Mouse (Mus musculus): Measurements from ENCODE around the gene Ube4a.

Ube4a gene

DNA sequence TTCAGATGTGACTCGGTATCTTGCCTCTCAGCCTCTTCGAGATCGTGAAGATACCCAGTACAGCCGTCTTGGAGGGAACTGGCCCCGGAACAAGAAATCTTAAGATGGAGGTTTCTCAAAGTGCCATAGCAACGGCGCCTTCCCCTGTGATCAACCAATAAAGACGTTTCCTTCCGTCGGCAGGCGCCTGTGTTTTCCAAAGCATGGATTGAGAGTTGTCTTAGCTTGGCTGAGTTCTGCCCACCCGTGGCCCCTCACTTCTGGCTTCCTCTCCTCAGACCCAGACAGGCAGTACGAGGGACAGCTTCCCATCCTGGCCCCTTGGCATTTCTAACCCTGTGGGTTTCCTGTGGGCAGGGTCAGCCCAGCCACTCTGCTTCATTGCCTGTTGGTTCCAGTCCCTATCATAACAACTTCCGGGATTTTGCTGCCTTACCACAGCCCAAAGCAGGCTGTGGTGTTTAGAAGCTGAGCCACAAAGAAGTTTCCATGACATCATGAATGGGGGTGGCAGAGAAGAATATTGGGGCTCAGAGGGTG is 20.9 kb upstream of the Ube4a start:
- CTCF ChIA-PET, result interaction anchor here in 1 of 4 experiments (0.7 kb wide), 1 partner anchor 148 kb away, joined by 3 read pairs; no protein-coding TSS in a partner anchor
- POLR2A ChIA-PET, result interaction anchor here in 3 of 4 experiments (0.6 to 0.7 kb wide), 3 partner anchors 56 to 1929 kb away, joined by 3 read pairs; no protein-coding TSS in a partner anchor

DNA sequence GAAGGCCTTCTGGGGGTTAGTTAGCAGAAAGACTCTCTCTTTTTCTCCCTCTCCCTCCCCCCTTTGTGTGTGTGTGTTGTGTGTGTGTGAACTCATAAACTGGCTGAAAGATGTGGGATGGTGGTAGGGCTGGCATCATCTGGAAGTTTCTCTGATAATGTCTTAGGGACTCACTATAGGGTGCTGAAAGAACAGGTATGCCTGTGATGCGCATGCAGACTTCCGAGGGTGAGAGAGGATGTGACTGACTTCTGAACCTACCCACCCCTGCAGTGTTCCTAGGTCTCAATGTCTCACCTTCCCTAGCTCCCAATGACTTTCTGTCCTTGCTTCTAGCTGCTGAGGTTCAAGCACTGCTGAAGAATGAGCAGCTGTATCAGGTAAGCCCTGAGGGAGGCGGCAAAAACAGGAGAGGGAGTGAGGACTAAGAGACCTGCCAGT is 20.3 kb upstream of the Ube4a start:
- POLR2A ChIA-PET, result interaction anchor here in 2 of 4 experiments (0.6 to 1.1 kb wide), 3 partner anchors 19 to 1929 kb away, joined by 3 to 6 read pairs (median 3); no protein-coding TSS in a partner anchor
- CTCF ChIA-PET, result interaction anchor here in 1 of 4 experiments (0.7 kb wide), 1 partner anchor 149 kb away, joined by 3 read pairs; no protein-coding TSS in a partner anchor

- ChIA-PET CTCF (interaction anchor here in 2 of 4 experiments (0.5 to 1.0 kb wide), 2 partner anchors 59 to 1985 kb away, joined by 3 read pairs; no protein-coding TSS in a partner anchor), POLR2A (interaction anchor here in 3 of 4 experiments (0.5 to 1.6 kb wide), 7 partner anchors 12 to 214 kb away, joined by 3 to 5 read pairs (median 3); partner anchors contain the start of gene Mpzl3 (in 1 of the 3))
Observed at GRCm38 (mm10) chr9:44983001-44983400, 17.6 kb upstream of the Ube4a start.

- CTCF ChIA-PET, result interaction anchor here in 2 of 4 experiments (0.5 to 1.0 kb wide), 2 partner anchors 59 to 1984 kb away, joined by 3 read pairs; no protein-coding TSS in a partner anchor
Observed at GRCm38 (mm10) chr9:44982531-44982930, 17.1 kb upstream of the Ube4a start.

DNA sequence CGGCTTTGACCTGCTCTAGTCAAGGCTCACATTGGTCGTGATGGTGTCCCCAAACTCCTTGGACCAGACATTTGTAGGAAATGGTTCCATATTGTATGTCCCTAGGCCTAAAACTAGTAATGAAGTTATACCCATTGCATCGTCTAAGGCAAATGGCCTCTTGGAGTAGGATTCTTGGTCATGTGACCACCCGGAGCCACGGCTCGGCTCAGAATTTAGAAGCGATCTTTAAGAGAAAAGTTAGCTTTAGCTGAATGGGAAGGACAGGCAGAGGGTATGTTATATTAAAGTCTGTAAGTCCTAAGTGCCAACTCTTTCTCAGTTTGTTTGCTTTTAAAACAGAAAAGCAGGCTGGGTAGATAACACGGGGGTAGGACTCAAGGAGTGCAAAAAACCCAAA is 16.7 kb upstream of the Ube4a start:
- CTCF ChIA-PET, result no interaction called here
- POLR2A ChIA-PET, result interaction anchor here in 2 of 4 experiments (0.8 to 1.3 kb wide), 4 partner anchors 17 to 213 kb away, joined by 3 to 4 read pairs (median 3); partner anchors contain the start of gene Mpzl3 (in 1 of the 2)

More at GRCm38 (mm10) chr9:44982531-44982930, 17.1 kb upstream of the Ube4a start:
- POLR2A ChIA-PET, result interaction anchor here in 3 of 4 experiments (0.5 to 1.6 kb wide), 7 partner anchors 12 to 213 kb away, joined by 3 to 5 read pairs (median 3); partner anchors contain the start of gene Mpzl3 (in 1 of the 3)

DNA sequence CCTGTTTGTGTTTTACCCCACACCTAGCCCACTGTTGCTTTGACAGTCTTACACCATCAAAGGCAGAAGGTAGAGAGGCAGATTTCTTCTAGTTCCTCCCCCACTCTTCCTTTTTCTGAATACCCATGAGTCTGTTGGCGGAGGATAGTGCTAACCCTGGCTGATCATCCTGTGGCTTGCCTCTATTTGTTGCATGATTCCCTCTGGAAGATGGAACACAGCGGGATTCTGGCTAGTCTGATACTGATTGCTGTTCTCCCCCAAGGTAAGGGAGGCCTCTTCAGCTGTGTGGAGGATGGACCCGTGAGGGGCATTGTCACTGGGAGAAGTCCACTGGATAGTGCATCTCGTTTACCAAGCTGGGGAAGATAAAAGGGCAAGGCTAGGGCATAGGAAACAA is 16.3 kb upstream of the Ube4a start, which contains the start of gene Cd3d:
Gene Cd3d (plus strand): TSS at position 111 of the 400 bp plus-strand sequence.
- ChIA-PET POLR2A (interaction anchor here in 2 of 4 experiments (0.9 to 1.0 kb wide), 2 partner anchors 10 to 18 kb away, joined by 3 read pairs; no protein-coding TSS in a partner anchor), CTCF (no interaction called here)

DNA sequence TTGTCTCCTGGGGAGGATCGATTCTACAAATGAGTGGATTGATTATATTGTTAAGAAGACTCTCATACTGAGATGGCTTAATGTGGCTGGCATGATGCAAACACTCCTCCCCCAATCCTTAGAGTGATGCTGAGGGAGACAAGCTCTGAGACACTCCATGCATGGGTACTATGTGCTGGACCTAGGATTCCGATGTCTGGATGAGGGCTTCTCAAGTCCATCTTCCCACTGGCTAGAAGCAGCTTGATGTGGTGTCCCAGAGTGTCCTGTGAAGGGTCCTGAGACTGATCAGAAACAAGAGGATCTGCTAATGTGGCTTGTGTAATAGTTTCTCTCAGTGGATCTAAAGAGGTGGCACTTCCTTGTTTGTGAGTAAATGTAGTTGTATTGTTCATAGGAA is 15.7 kb upstream of the Ube4a start:
- ChIA-PET CTCF (no interaction called here), POLR2A (interaction anchor here in 1 of 4 experiments (1.0 to 1.3 kb wide), 2 partner anchors 10 to 79 kb away, joined by 3 read pairs; no protein-coding TSS in a partner anchor)

- ChIA-PET POLR2A (interaction anchor here in 2 of 4 experiments (0.6 to 1.3 kb wide), 8 partner anchors 8 to 201 kb away, joined by 3 to 5 read pairs (median 3); partner anchors contain the start of gene Mpzl2 (in 1 of the 2)), CTCF (interaction anchor here in 2 of 4 experiments (0.6 to 1.1 kb wide), 2 partner anchors 9 to 42 kb away, joined by 3 read pairs; no protein-coding TSS in a partner anchor)
Observed at GRCm38 (mm10) chr9:44980242-44980641, 14.8 kb upstream of the Ube4a start, which contains the start of gene Cd3g. Gene Cd3g, minus strand, starts transcription at chr9:44980431.

- CTCF ChIA-PET, result interaction anchor here in 1 of 4 experiments (1.1 kb wide), 1 partner anchor 43 kb away, joined by 3 read pairs; no protein-coding TSS in a partner anchor
- POLR2A ChIA-PET, result interaction anchor here in 2 of 4 experiments (0.6 to 1.3 kb wide), 6 partner anchors 9 to 80 kb away, joined by 3 to 4 read pairs (median 3); partner anchors contain the start of gene Mpzl2 (in 1 of the 2)
Observed at GRCm38 (mm10) chr9:44979806-44980205, 14.4 kb upstream of the Ube4a start.

- POLR2A ChIA-PET, result no interaction called here
- CTCF ChIA-PET, result interaction anchor here in 1 of 4 experiments (0.7 kb wide), 1 partner anchor 11 kb away, joined by 3 read pairs; no protein-coding TSS in a partner anchor
Observed at GRCm38 (mm10) chr9:44977813-44978212, 12.4 kb upstream of the Ube4a start.

- POLR2A ChIA-PET, result interaction anchor here in 1 of 4 experiments (0.6 to 1.1 kb wide), 4 partner anchors 19 to 406 kb away, joined by 3 to 4 read pairs (median 3); no protein-coding TSS in a partner anchor
- CTCF ChIA-PET, result interaction anchor here in 3 of 4 experiments (0.6 to 1.2 kb wide), 9 partner anchors 14 to 1142 kb away, joined by 3 to 10 read pairs (median 4); no protein-coding TSS in a partner anchor
Observed at GRCm38 (mm10) chr9:44969450-44969849, 4.0 kb upstream of the Ube4a start.

GRCm38 (mm10) chr9:44967763-44968162 is 2.4 kb upstream of the Ube4a start:
- ChIA-PET CTCF (interaction anchor here in 2 of 4 experiments (0.5 to 1.5 kb wide), 6 partner anchors 30 to 201 kb away, joined by 3 to 11 read pairs (median 4); partner anchors contain the start of gene Arcn1 (in 1 of the 2)), POLR2A (interaction anchor here in 2 of 4 experiments (0.7 to 1.0 kb wide), 2 partner anchors 47 to 487 kb away, joined by 3 read pairs; no protein-coding TSS in a partner anchor)

- ChIA-PET CTCF (interaction anchor here (0.6 to 2.5 kb wide), 36 partner anchors 10 to 1046 kb away, joined by 3 to 21 read pairs (median 3); partner anchors contain the start of genes Atp5l (in 2 of the 4), Arcn1 (in 1 of the 4) and Tmem25 (in 1 of the 4)), POLR2A (interaction anchor here in 3 of 4 experiments (0.8 to 3.0 kb wide), 12 partner anchors 12 to 199 kb away, joined by 3 to 22 read pairs (median 6); partner anchors contain the start of genes Arcn1 (in 2 of the 3), Ift46 (in 2 of the 3) and Atp5l (in 1 of the 3))
Observed at GRCm38 (mm10) chr9:44966815-44967242, 1.4 kb upstream of the Ube4a start.

- ChIA-PET CTCF (interaction anchor here (0.5 to 2.8 kb wide), 18 partner anchors 48 to 512 kb away, joined by 3 to 21 read pairs (median 4); partner anchors contain the start of gene Upk2 (in 1 of the 4)), POLR2A (interaction anchor here (0.6 to 3.0 kb wide), 42 partner anchors 9 to 1364 kb away, joined by 3 to 22 read pairs (median 4); partner anchors contain the start of genes Arcn1 (in 4 of the 4), Atp5l (in 4 of the 4) and Ift46 (in 4 of the 4))
Observed at GRCm38 (mm10) chr9:44965833-44966466, 550 bp upstream of the Ube4a start.

GRCm38 (mm10) chr9:44954432-44954831 is 11.0 kb downstream of the Ube4a start:
- ChIA-PET POLR2A (interaction anchor here in 3 of 4 experiments (0.7 to 2.3 kb wide), 9 partner anchors 9 to 140 kb away, joined by 3 to 11 read pairs (median 4); partner anchors contain the start of genes Ube4a (in 2 of the 3) and Atp5l (in 1 of the 3)), CTCF (interaction anchor here in 1 of 4 experiments (1.5 kb wide), 1 partner anchor 12 kb away, joined by 5 read pairs; no protein-coding TSS in a partner anchor)

- CTCF ChIA-PET, result interaction anchor here in 3 of 4 experiments (0.5 to 0.6 kb wide), 3 partner anchors 12 to 420 kb away, joined by 3 to 10 read pairs (median 4); no protein-coding TSS in a partner anchor
- POLR2A ChIA-PET, result interaction anchor here in 1 of 4 experiments (0.6 kb wide), 1 partner anchor 29 kb away, joined by 3 read pairs; no protein-coding TSS in a partner anchor
Observed at GRCm38 (mm10) chr9:44947836-44948235, 17.6 kb downstream of the Ube4a start.

DNA sequence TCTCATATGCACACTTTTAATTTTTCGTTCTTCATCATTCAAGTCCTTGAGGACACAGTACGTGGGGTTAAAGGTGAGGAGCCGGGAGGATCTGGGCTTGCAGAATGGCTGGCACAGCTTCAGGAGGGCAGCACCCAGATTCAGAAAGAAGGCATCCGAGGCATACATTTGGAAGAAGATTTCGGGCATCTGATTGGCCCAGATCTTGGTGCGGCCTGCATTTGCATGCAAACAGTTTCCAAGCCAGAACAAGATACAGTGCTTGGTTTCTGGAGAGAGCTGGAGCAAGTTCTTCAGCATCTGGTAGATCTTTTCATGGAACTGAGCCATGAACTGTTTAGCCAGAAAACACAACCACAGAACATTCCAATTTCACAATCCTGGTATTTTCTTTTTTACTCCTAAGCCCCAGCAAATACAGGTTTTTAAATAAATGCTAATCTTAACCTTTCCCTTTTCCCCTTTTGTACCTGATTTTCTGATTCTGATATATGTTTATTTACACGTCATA is 19.2 kb downstream of the Ube4a start:
- ChIA-PET POLR2A (no interaction called here), CTCF (no interaction called here)
